Mouse (Mus musculus) CD8-positive naive resting alpha-beta T cell, adult 57 days (primary cell): ENCODE measurements around the gene Ccl5. TPM values are rescaled to one million over a fixed set of nuclear protein-coding genes. Genes with fewer than 3 reads are reported as not detected.

ENCODE experiments used
- total RNA-seq: library from RNA; stranded (reverse); gene quantifications from one replicate; pipeline ENCODE4 v1.2.4, GENCODE M21; 2023

Ccl5 gene
- total RNA-seq: 19.3 TPM

GRCm38 (mm10) chr11:83530360-83530759, at the start of gene Ccl5:
Gene Ccl5 (minus strand): TSS chr11:83530518.

GRCm38 (mm10) chr11:83578186-83578760, 48.0 kb upstream of the Ccl5 start, which contains the start of gene Ccl9:
Gene Ccl9 (minus strand): TSS chr11:83578636.

GRCm38 (mm10) chr11:83522075-83522474, 8.2 kb downstream of the Ccl5 start, which contains the start of gene Heatr9:
Gene Heatr9 (minus strand): TSS chr11:83522175.

Other genes with a start within 250 kb of the Ccl5 start
- not detected for gene Slfn14, start 243.8 kb downstream of the Ccl5 start, total RNA-seq
- 106 TPM for gene Ap2b1, start 231.5 kb downstream of the Ccl5 start, total RNA-seq
- 9.4 TPM for gene Pex12, start 227.9 kb downstream of the Ccl5 start, total RNA-seq
- gene Rasl10b, start 121.4 kb downstream of the Ccl5 start, total RNA-seq: 0.89 TPM
- not detected for gene Gas2l2, start 101.1 kb downstream of the Ccl5 start, total RNA-seq
- gene 1700020L24Rik, start 92.8 kb downstream of the Ccl5 start, total RNA-seq: not detected
- gene Mmp28, start 67.4 kb downstream of the Ccl5 start, total RNA-seq: not detected
- gene Taf15, start 57.4 kb downstream of the Ccl5 start, total RNA-seq: 145 TPM
- gene Heatr9, start 8.3 kb downstream of the Ccl5 start, total RNA-seq: not detected
- 0.49 TPM for gene Ccl9, start 48.1 kb upstream of the Ccl5 start, total RNA-seq
- 4.1 TPM for gene Ccl6, start 62.6 kb upstream of the Ccl5 start, total RNA-seq
- gene Rpl9-ps1, start 115.1 kb upstream of the Ccl5 start, total RNA-seq: not detected
- gene Ccl3, start 118.8 kb upstream of the Ccl5 start, total RNA-seq: 7.2 TPM
- 7.4 TPM for gene Ccl4, start 132.1 kb upstream of the Ccl5 start, total RNA-seq
- not detected for gene Wfdc17, start 173.5 kb upstream of the Ccl5 start, total RNA-seq
- not detected for gene Wfdc18, start 178.5 kb upstream of the Ccl5 start, total RNA-seq
- gene Wfdc21, start 216.4 kb upstream of the Ccl5 start, total RNA-seq: not detected
- 36.4 TPM for gene Heatr6, start 223.2 kb upstream of the Ccl5 start, total RNA-seq